Mouse (Mus musculus) neural tube, postnatal 0 days (tissue): Measurements from ENCODE around the gene C87436. TPM values are rescaled to one million over a fixed set of nuclear protein-coding genes. Genes with fewer than 3 reads are reported as not detected.

Experiments used
- polyA plus RNA-seq: library from polyadenylated mRNA; unstranded; fragments of >200 nt; fragmentation: Nextera tagmentation; extraction: Ambion mirVana; gene quantifications from 2 replicates; pipeline ENCODE4 v1.2.1, GENCODE M21; 2015

The C87436 gene
- 18.0 and 19.4 TPM in 2 replicates for polyA plus RNA-seq

GRCm38 (mm10) chr6:86438272-86439118, at the start of gene C87436:
Gene C87436 (plus strand): TSS chr6:86438374.

GRCm38 (mm10) chr6:86396581-86397256, 41.5 kb upstream of the C87436 start, which contains the start of gene Pcyox1:
Gene Pcyox1 (minus strand): TSS chr6:86397154.

GRCm38 (mm10) chr6:86404100-86404861, 33.9 kb upstream of the C87436 start, which contains the start of gene Tia1:
Gene Tia1 (plus strand): TSS chr6:86404219.

GRCm38 (mm10) chr6:86426358-86426757, 11.8 kb upstream of the C87436 start, which contains the start of gene Gm44790:
Gene Gm44790 (plus strand): TSS chr6:86426658.

Other genes with a start within 250 kb of the C87436 start
- gene Tgfa, start 243.2 kb upstream of the C87436 start, polyA plus RNA-seq: 18.2 and 21.6 TPM in 2 replicates
- 75.9 and 78.6 TPM in 2 replicates for gene Fam136a, start 72.7 kb upstream of the C87436 start, polyA plus RNA-seq
- gene Snrpg, start 67.1 kb upstream of the C87436 start, polyA plus RNA-seq: 254 and 295 TPM in 2 replicates
- 82.4 and 86.2 TPM in 2 replicates for gene Pcyox1, start 41.2 kb upstream of the C87436 start, polyA plus RNA-seq
- 137 and 164 TPM in 2 replicates for gene Tia1, start 34.2 kb upstream of the C87436 start, polyA plus RNA-seq
- not detected in 2 replicates for gene Gm44790, start 11.7 kb upstream of the C87436 start, polyA plus RNA-seq
- 283 and 321 TPM in 2 replicates for gene Pcbp1, start 87.9 kb downstream of the C87436 start, polyA plus RNA-seq
- gene Asprv1, start 189.8 kb downstream of the C87436 start, polyA plus RNA-seq: 0.92 and 1.6 TPM in 2 replicates
- gene Mxd1, start 230.8 kb downstream of the C87436 start, polyA plus RNA-seq: 9.4 and 11.2 TPM in 2 replicates
- gene Snrnp27, start 246.1 kb downstream of the C87436 start, polyA plus RNA-seq: 95.7 and 103 TPM in 2 replicates